Mouse (Mus musculus): ENCODE data around the gene Adcy2.

- TF ChIP-seq POLR2A (IDR thresholded peaks at IDR 0.05; ENCODE audit: low read depth, low read length) (no peak), CTCF (conservative IDR thresholded peaks at IDR 0.05 in 1 of 2, IDR thresholded peaks at IDR 0.05 in 1 of 2; ENCODE audit: low read depth in 2 of 2, low read length in 2 of 2) (no peak), KAT2A (IDR thresholded peaks at IDR 0.05; ENCODE audit: insufficient replicate concordance, low read length) (no peak), EP300 (IDR thresholded peaks at IDR 0.05; ENCODE audit: low read length) (no peak), USF1 (IDR thresholded peaks at IDR 0.05; ENCODE audit: low read depth, low read length) (no peak), ZMIZ1 (IDR thresholded peaks at IDR 0.05; ENCODE audit: low read depth, low read length) (no peak), TCF12 (IDR thresholded peaks at IDR 0.05; ENCODE audit: low read depth, low read length) (no peak)
These were observed 183.4 kb downstream of the Adcy2 start for GRCm38 (mm10) chr13:68815704-68816477.
